Mouse (Mus musculus): ENCODE measurements around the gene Ntrk3. TPM values are rescaled to one million over a fixed set of nuclear protein-coding genes. Genes with fewer than 3 reads are reported as not detected.

Ntrk3 gene
- polyA plus RNA-seq, 1 experiment from 2014 or later: 2.2 TPM

- Histone ChIP-seq H3K36me3 (replicated peaks; ENCODE audit: control insufficient read depth, insufficient read depth, low read depth, low read length) (no peaks in the 10 kb centered on the region), H3K4me3 (ENCODE audit: low read depth, low read length) (no peak overlapping the region), H3K27ac (replicated peaks; ENCODE audit: low read depth, low read length) (no peak overlapping the region), H3K27me3 (ENCODE audit: control insufficient read depth, insufficient read depth, low read length) (no peaks in the 10 kb centered on the region), H3K9me3 (replicated peaks; ENCODE audit: control insufficient read depth, low read length) (no peaks in the 10 kb centered on the region), H3K4me1 (ENCODE audit: control insufficient read depth, insufficient read depth, low read length) (no peaks in the 10 kb centered on the region), H3K4me2 (ENCODE audit: low read depth, low read length) (no peak overlapping the region), H3K9ac (replicated peaks; ENCODE audit: low read length) (no peak overlapping the region)
- ATAC-seq (replicated peaks; ENCODE audit: insufficient number of reproducible peaks, low FRiP score, low TSS enrichment, low read depth) (no peak; the same call in 1 of the 2 replicates), DNase-seq (ENCODE audit: low spot score) (no peak)
- WGBS: 34% methylated on average over 4 of the region's 4 CpGs
Observed at GRCm38 (mm10) chr7:78653686-78654085, 84.1 kb downstream of the Ntrk3 start.

- ATAC-seq (replicated peaks; ENCODE audit: insufficient number of reproducible peaks, low FRiP score, low TSS enrichment, low read depth): no peak
- H3K9me3 ChIP-seq (replicated peaks; ENCODE audit: control insufficient read depth, low read length): no peaks in the 10 kb centered on the region
- H3K4me1 ChIP-seq (ENCODE audit: control insufficient read depth, insufficient read depth, low read length): no peaks in the 10 kb centered on the region
- WGBS: 53% methylated on average over 1 of the region's 1 CpGs
- no peaks in the 10 kb centered on the region for H3K36me3 ChIP-seq (replicated peaks; ENCODE audit: control insufficient read depth, insufficient read depth, low read depth, low read length)
- H3K4me2 ChIP-seq (ENCODE audit: low read depth, low read length): no peak overlapping the region
- H3K9ac ChIP-seq (replicated peaks; ENCODE audit: low read length): no peak overlapping the region
- DNase-seq (ENCODE audit: low spot score): no peak
- H3K27ac ChIP-seq (replicated peaks; ENCODE audit: low read depth, low read length): no peak overlapping the region
- no peaks in the 10 kb centered on the region for H3K27me3 ChIP-seq (ENCODE audit: control insufficient read depth, insufficient read depth, low read length)
- H3K4me3 ChIP-seq (ENCODE audit: low read depth, low read length): no peak overlapping the region
Observed at GRCm38 (mm10) chr7:78652296-78652695, 85.5 kb downstream of the Ntrk3 start.

GRCm38 (mm10) chr7:78651540-78651939, 86.3 kb downstream of the Ntrk3 start:
- H3K27me3 ChIP-seq (ENCODE audit: control insufficient read depth, insufficient read depth, low read length): no peaks in the 10 kb centered on the region
- no peak overlapping the region for H3K27ac ChIP-seq (replicated peaks; ENCODE audit: low read depth, low read length)
- no peak overlapping the region for H3K4me3 ChIP-seq (ENCODE audit: low read depth, low read length)
- DNase-seq (ENCODE audit: low spot score) (no peak), ATAC-seq (replicated peaks; ENCODE audit: insufficient number of reproducible peaks, low FRiP score, low TSS enrichment, low read depth) (no peak)
- H3K9me3 ChIP-seq (replicated peaks; ENCODE audit: control insufficient read depth, low read length): no peaks in the 10 kb centered on the region
- H3K36me3 ChIP-seq (replicated peaks; ENCODE audit: control insufficient read depth, insufficient read depth, low read depth, low read length): no peaks in the 10 kb centered on the region
- no peak overlapping the region for H3K9ac ChIP-seq (replicated peaks; ENCODE audit: low read length)
- 58% methylated on average over 1 of the region's 1 CpGs for WGBS
- no peak overlapping the region for H3K4me2 ChIP-seq (ENCODE audit: low read depth, low read length)
- H3K4me1 ChIP-seq (ENCODE audit: control insufficient read depth, insufficient read depth, low read length): no peaks in the 10 kb centered on the region

- H3K4me2 ChIP-seq (ENCODE audit: low read depth, low read length): no peak overlapping the region
- H3K9ac ChIP-seq (replicated peaks; ENCODE audit: low read length): no peak overlapping the region
- H3K4me3 ChIP-seq (ENCODE audit: low read depth, low read length): no peak overlapping the region
- no peak overlapping the region for H3K27ac ChIP-seq (replicated peaks; ENCODE audit: low read depth, low read length)
- H3K9me3 ChIP-seq (replicated peaks; ENCODE audit: control insufficient read depth, low read length): no peaks in the 10 kb centered on the region
- no peak for ATAC-seq (replicated peaks; ENCODE audit: insufficient number of reproducible peaks, low FRiP score, low TSS enrichment, low read depth)
- no peaks in the 10 kb centered on the region for H3K27me3 ChIP-seq (ENCODE audit: control insufficient read depth, insufficient read depth, low read length)
- WGBS: 65% methylated on average over 6 of the region's 6 CpGs
- no peaks in the 10 kb centered on the region for H3K36me3 ChIP-seq (replicated peaks; ENCODE audit: control insufficient read depth, insufficient read depth, low read depth, low read length)
- peak; percentile 23 for DNase-seq (ENCODE audit: low spot score)
- no peaks in the 10 kb centered on the region for H3K4me1 ChIP-seq (ENCODE audit: control insufficient read depth, insufficient read depth, low read length)
Observed at GRCm38 (mm10) chr7:78643667-78644066, 94.1 kb downstream of the Ntrk3 start.

GRCm38 (mm10) chr7:78623686-78624085, 114.1 kb downstream of the Ntrk3 start:
- no peaks in the 10 kb centered on the region for H3K9me3 ChIP-seq (replicated peaks; ENCODE audit: control insufficient read depth, low read length)
- H3K4me1 ChIP-seq (ENCODE audit: control insufficient read depth, insufficient read depth, low read length): no peaks in the 10 kb centered on the region
- no peaks in the 10 kb centered on the region for H3K36me3 ChIP-seq (replicated peaks; ENCODE audit: control insufficient read depth, insufficient read depth, low read depth, low read length)
- DNase-seq (ENCODE audit: low spot score) (no peak), ATAC-seq (replicated peaks; ENCODE audit: insufficient number of reproducible peaks, low FRiP score, low TSS enrichment, low read depth) (no peak)
- no peaks in the 10 kb centered on the region for H3K27me3 ChIP-seq (ENCODE audit: control insufficient read depth, insufficient read depth, low read length)
- H3K4me2 ChIP-seq (ENCODE audit: low read depth, low read length): no peak overlapping the region
- H3K4me3 ChIP-seq (ENCODE audit: low read depth, low read length): no peak overlapping the region
- H3K9ac ChIP-seq (replicated peaks; ENCODE audit: low read length): no peak overlapping the region
- WGBS: 70% methylated on average over 4 of the region's 4 CpGs
- no peak overlapping the region for H3K27ac ChIP-seq (replicated peaks; ENCODE audit: low read depth, low read length)

GRCm38 (mm10) chr7:78621115-78621514, 116.7 kb downstream of the Ntrk3 start:
- no peak for DNase-seq (ENCODE audit: low spot score)
- WGBS: 46% methylated on average over 4 of the region's 4 CpGs
- H3K36me3 ChIP-seq (replicated peaks; ENCODE audit: control insufficient read depth, insufficient read depth, low read depth, low read length): no peaks in the 10 kb centered on the region
- no peaks in the 10 kb centered on the region for H3K4me1 ChIP-seq (ENCODE audit: control insufficient read depth, insufficient read depth, low read length)
- no peak for ATAC-seq (replicated peaks; ENCODE audit: insufficient number of reproducible peaks, low FRiP score, low TSS enrichment, low read depth)
- no peak overlapping the region for H3K9ac ChIP-seq (replicated peaks; ENCODE audit: low read length)
- no peaks in the 10 kb centered on the region for H3K27me3 ChIP-seq (ENCODE audit: control insufficient read depth, insufficient read depth, low read length)
- no peak overlapping the region for H3K4me2 ChIP-seq (ENCODE audit: low read depth, low read length)
- no peaks in the 10 kb centered on the region for H3K9me3 ChIP-seq (replicated peaks; ENCODE audit: control insufficient read depth, low read length)
- H3K4me3 ChIP-seq (ENCODE audit: low read depth, low read length): no peak overlapping the region
- H3K27ac ChIP-seq (replicated peaks; ENCODE audit: low read depth, low read length): no peak overlapping the region

GRCm38 (mm10) chr7:78619818-78620577, 117.8 kb downstream of the Ntrk3 start:
- WGBS: 35% methylated on average over 9 of the region's 9 CpGs
- no peaks in the 10 kb centered on the region for H3K9me3 ChIP-seq (replicated peaks; ENCODE audit: control insufficient read depth, low read length)
- no peaks in the 10 kb centered on the region for H3K27me3 ChIP-seq (ENCODE audit: control insufficient read depth, insufficient read depth, low read length)
- no peaks in the 10 kb centered on the region for H3K4me1 ChIP-seq (ENCODE audit: control insufficient read depth, insufficient read depth, low read length)
- ATAC-seq (replicated peaks; ENCODE audit: insufficient number of reproducible peaks, low FRiP score, low TSS enrichment, low read depth): no peak
- no peak overlapping the region for H3K4me2 ChIP-seq (ENCODE audit: low read depth, low read length)
- no peak for DNase-seq (ENCODE audit: low spot score)
- no peak overlapping the region for H3K4me3 ChIP-seq (ENCODE audit: low read depth, low read length)
- H3K9ac ChIP-seq (replicated peaks; ENCODE audit: low read length): no peak overlapping the region
- H3K36me3 ChIP-seq (replicated peaks; ENCODE audit: control insufficient read depth, insufficient read depth, low read depth, low read length): no peaks in the 10 kb centered on the region
- no peak overlapping the region for H3K27ac ChIP-seq (replicated peaks; ENCODE audit: low read depth, low read length)

- Histone ChIP-seq H3K27ac (replicated peaks; ENCODE audit: low read depth, low read length) (no peak overlapping the region), H3K9ac (replicated peaks; ENCODE audit: low read length) (no peak overlapping the region), H3K27me3 (ENCODE audit: control insufficient read depth, insufficient read depth, low read length) (no peaks in the 10 kb centered on the region), H3K4me2 (ENCODE audit: low read depth, low read length) (no peak overlapping the region), H3K9me3 (replicated peaks; ENCODE audit: control insufficient read depth, low read length) (no peaks in the 10 kb centered on the region), H3K4me3 (ENCODE audit: low read depth, low read length) (no peak overlapping the region), H3K36me3 (replicated peaks; ENCODE audit: control insufficient read depth, insufficient read depth, low read depth, low read length) (no peaks in the 10 kb centered on the region), H3K4me1 (ENCODE audit: control insufficient read depth, insufficient read depth, low read length) (no peaks in the 10 kb centered on the region)
- DNase-seq (ENCODE audit: low spot score) (no peak), ATAC-seq (replicated peaks; ENCODE audit: insufficient number of reproducible peaks, low FRiP score, low TSS enrichment, low read depth) (no peak)
- WGBS: 33% methylated on average over 5 of the region's 5 CpGs
Observed at GRCm38 (mm10) chr7:78605538-78606130, 132.2 kb downstream of the Ntrk3 start.

Measured in embryonic facial prominence, embryonic 11.5 days (tissue).